Mouse (Mus musculus): Measurements from ENCODE around the gene Fbxo8. TPM values are rescaled to one million over a fixed set of nuclear protein-coding genes. Genes with fewer than 3 reads are reported as not detected.

Gene Fbxo8
- polyA plus RNA-seq, 1 experiment from 2014 or later, result 48.3 TPM

DNA sequence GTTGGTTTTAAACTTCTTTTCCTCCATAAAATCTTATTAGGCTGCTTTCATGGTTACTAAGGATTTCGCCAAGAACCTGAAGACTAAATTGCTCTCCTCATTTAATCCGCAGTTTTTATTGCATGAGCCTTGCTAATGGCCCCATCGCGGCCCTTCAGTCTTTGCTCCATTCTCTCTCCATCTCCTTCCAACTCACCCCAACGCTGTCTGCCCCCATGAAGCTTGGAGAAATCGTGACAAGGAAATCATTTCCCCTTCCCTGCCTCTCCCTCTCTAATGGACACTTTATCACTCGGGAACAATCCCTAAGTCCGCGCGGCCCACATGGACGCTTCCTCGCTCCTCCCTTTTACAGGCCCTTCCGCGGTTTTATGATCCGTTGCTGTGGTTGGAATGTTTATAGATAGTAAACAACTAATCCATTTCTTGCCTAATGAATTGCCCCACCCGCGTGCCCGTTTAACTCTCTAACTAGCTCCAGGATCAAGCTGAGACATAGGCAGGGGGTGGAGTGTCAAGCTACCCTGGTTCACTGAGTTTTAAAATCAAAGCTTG is 71.7 kb downstream of the Fbxo8 start:
- H3K27ac ChIP-seq (ENCODE audit: low read depth), result no peak overlapping the region
- H3K27me3 ChIP-seq (ENCODE audit: insufficient read depth, low read length), result peaks cover 41% of the 10 kb centered on the region
- 7% methylated on average over 18 of the region's 18 CpGs for WGBS (ENCODE audit: insufficient replicate concordance)
- no peaks in the 10 kb centered on the region; the same call in 1 of the 2 replicates for H3K4me1 ChIP-seq (ENCODE audit: insufficient read depth)
- H3K36me3 ChIP-seq (replicated peaks; ENCODE audit: insufficient read depth, low read length), result no peaks in the 10 kb centered on the region
- H3K9ac ChIP-seq (replicated peaks), result no peak overlapping the region
- ATAC-seq, result no peak
- H3K4me3 ChIP-seq (ENCODE audit: low read depth, low read length), result no peak overlapping the region
- 0 out of 2 replicates have a peak overlapping the region, but pooled peaks have one; percentile 6 for H3K4me2 ChIP-seq (ENCODE audit: low read depth, low read length)
- no peak for DNase-seq
- TF ChIP-seq EP300 (IDR thresholded peaks at IDR 0.05; ENCODE audit: low read depth) (no peak), CTCF (IDR thresholded peaks at IDR 0.05; ENCODE audit: low read depth) (no peak)
- no peaks in the 10 kb centered on the region for H3K9me3 ChIP-seq (ENCODE audit: low read length)

- Histone ChIP-seq H3K4me1 (ENCODE audit: insufficient read depth) (no peaks in the 10 kb centered on the region; the same call in 1 of the 2 replicates), H3K27me3 (ENCODE audit: insufficient read depth, low read length) (peaks cover 41% of the 10 kb centered on the region), H3K36me3 (replicated peaks; ENCODE audit: insufficient read depth, low read length) (no peaks in the 10 kb centered on the region), H3K9me3 (ENCODE audit: low read length) (no peaks in the 10 kb centered on the region), H3K4me2 (ENCODE audit: low read depth, low read length) (no peak overlapping the region), H3K27ac (ENCODE audit: low read depth) (no peak overlapping the region), H3K9ac (replicated peaks) (no peak overlapping the region), H3K4me3 (ENCODE audit: low read depth, low read length) (no peak overlapping the region)
- no peak for TF ChIP-seq EP300 (IDR thresholded peaks at IDR 0.05; ENCODE audit: low read depth)
- TF ChIP-seq CTCF (IDR thresholded peaks at IDR 0.05; ENCODE audit: low read depth), result no peak
- no peak for DNase-seq
- no peak for ATAC-seq
- 10% methylated on average over 10 of the region's 10 CpGs for WGBS (ENCODE audit: insufficient replicate concordance)
Measured at GRCm38 (mm10) chr8:56623346-56623745, 72.5 kb downstream of the Fbxo8 start.

GRCm38 (mm10) chr8:56629160-56629559 is 78.3 kb downstream of the Fbxo8 start:
- no peak overlapping the region for H3K4me3 ChIP-seq (ENCODE audit: low read depth, low read length)
- ATAC-seq (no peak), DNase-seq (no peak)
- no peaks in the 10 kb centered on the region for H3K27me3 ChIP-seq (ENCODE audit: insufficient read depth, low read length)
- H3K4me1 ChIP-seq (ENCODE audit: insufficient read depth), result no peaks in the 10 kb centered on the region
- WGBS (ENCODE audit: insufficient replicate concordance), result 63% methylated on average over 4 of the region's 4 CpGs
- H3K4me2 ChIP-seq (ENCODE audit: low read depth, low read length), result no peak overlapping the region
- H3K27ac ChIP-seq (ENCODE audit: low read depth), result no peak overlapping the region
- TF ChIP-seq CTCF (IDR thresholded peaks at IDR 0.05; ENCODE audit: low read depth) (no peak), EP300 (IDR thresholded peaks at IDR 0.05; ENCODE audit: low read depth) (no peak)
- no peak overlapping the region for H3K9ac ChIP-seq (replicated peaks)
- H3K9me3 ChIP-seq (ENCODE audit: low read length), result no peaks in the 10 kb centered on the region
- H3K36me3 ChIP-seq (replicated peaks; ENCODE audit: insufficient read depth, low read length), result no peaks in the 10 kb centered on the region

GRCm38 (mm10) chr8:56639277-56639676 is 88.4 kb downstream of the Fbxo8 start:
- Histone ChIP-seq H3K27me3 (ENCODE audit: insufficient read depth, low read length) (no peaks in the 10 kb centered on the region), H3K4me1 (ENCODE audit: insufficient read depth) (no peaks in the 10 kb centered on the region), H3K27ac (ENCODE audit: low read depth) (no peak overlapping the region), H3K4me3 (ENCODE audit: low read depth, low read length) (no peak overlapping the region), H3K9ac (replicated peaks) (no peak overlapping the region), H3K4me2 (ENCODE audit: low read depth, low read length) (no peak overlapping the region), H3K9me3 (ENCODE audit: low read length) (no peaks in the 10 kb centered on the region), H3K36me3 (replicated peaks; ENCODE audit: insufficient read depth, low read length) (no peaks in the 10 kb centered on the region)
- no peak for ATAC-seq
- DNase-seq, result no peak
- 75% methylated on average over 6 of the region's 6 CpGs for WGBS (ENCODE audit: insufficient replicate concordance)
- TF ChIP-seq EP300 (IDR thresholded peaks at IDR 0.05; ENCODE audit: low read depth) (no peak), CTCF (IDR thresholded peaks at IDR 0.05; ENCODE audit: low read depth) (no peak)

Small RNA genes within 50 kb of the gene (microRNA-seq; reads per million reads assigned to microRNA genes)
- gene Gm25992, result not detected

Other genes starting within 250 kb of the Fbxo8 start
- 17.8 TPM in 2 replicates for gene Cep44, start within 50 bp of the Fbxo8 start, polyA plus RNA-seq (2015; fragmentation: Nextera tagmentation; extraction: Ambion mirVana)

Measured in liver, postnatal 0 days (tissue).